Mouse (Mus musculus) ovary, adult 18-20 months (tissue): ENCODE measurements around the gene Lrrc51.

ENCODE experiments used
- DNase-seq: peaks from one replicate; pipeline ENCODE4 v3.0.0; 2022; ENCODE audit warnings: low spot score, mixed read lengths

Gene Lrrc51

GRCm38 (mm10) chr7:101882413-101883154, 51.1 kb downstream of the Lrrc51 start:
- DNase-seq, result no peak

- no peak for DNase-seq
Observed at GRCm38 (mm10) chr7:101880855-101881254, 52.8 kb downstream of the Lrrc51 start.

- DNase-seq, result peak; percentile 61
Observed at GRCm38 (mm10) chr7:101875978-101876377, 57.7 kb downstream of the Lrrc51 start.

GRCm38 (mm10) chr7:101871296-101871695, 62.4 kb downstream of the Lrrc51 start:
- peak; percentile 62 for DNase-seq

- no peak for DNase-seq
Observed at GRCm38 (mm10) chr7:101870629-101871028, 63.1 kb downstream of the Lrrc51 start, which contains the start of gene Folr1. Folr1 (minus strand) TSS chr7:101870788.

- no peak for DNase-seq
Observed at GRCm38 (mm10) chr7:101869163-101869500, 64.6 kb downstream of the Lrrc51 start.

DNA sequence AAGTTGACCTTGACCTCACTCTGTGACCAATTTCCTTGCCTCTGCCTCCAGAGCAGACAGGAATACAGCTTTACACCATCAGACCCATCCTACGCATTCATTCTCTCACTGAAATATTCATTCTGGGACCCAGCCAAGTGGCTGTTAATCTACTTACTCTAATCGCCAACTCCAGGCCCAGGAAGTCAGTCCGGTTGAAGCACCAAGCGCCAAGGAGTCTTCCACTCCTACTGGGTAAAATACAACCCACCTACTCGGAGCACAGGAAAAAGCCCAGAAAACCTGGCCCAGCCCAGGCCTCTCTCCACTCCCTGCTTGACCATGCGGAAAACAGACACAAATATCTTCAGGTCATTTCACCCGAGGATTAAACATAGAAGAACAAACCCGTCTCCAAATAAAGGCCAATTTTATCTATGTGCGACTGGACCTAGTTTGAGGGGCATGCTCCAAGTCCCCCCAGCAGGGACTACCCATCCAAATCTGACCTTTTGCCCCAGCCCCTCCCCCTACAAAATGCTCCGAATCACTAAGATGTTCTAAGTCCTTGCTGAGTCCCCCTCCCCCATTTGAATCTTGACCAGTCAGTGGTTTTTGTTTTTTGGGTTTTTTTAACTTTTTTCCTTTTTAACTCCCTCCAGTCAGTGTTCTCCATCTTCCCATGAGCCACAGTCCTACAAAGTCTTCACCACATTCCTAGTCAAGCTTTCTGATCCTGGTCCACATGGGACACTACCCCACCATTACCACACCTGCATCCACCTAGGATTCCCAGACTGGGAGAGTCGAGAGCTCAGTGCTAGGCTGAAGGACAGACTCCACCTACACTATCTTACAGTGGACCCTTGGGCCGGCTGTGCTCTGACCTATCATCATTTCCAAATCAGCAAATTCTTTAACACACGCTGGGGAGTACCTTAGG, 65.2 kb downstream of the Lrrc51 start:
- peak; percentile 48 for DNase-seq

DNA sequence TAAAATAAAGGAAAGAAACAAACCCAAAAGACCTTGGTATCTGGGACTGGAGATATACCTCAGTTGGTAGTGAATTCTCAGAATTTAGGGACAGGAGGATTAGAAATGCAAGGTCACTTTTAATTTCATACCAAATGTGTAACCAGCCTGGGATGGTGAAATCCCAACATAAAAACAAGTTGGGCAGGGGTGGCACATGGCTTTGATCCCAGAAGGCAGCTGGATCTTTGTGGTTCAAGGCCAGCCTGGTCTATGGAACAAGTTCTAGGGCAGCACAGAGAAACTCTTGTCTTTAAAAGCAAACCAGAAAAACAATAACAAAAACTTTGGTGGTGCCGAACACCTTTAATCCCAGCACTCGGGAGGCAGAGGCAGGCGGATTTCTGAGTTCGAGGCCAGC, 66.2 kb downstream of the Lrrc51 start:
- DNase-seq, result peak; percentile 63

DNA sequence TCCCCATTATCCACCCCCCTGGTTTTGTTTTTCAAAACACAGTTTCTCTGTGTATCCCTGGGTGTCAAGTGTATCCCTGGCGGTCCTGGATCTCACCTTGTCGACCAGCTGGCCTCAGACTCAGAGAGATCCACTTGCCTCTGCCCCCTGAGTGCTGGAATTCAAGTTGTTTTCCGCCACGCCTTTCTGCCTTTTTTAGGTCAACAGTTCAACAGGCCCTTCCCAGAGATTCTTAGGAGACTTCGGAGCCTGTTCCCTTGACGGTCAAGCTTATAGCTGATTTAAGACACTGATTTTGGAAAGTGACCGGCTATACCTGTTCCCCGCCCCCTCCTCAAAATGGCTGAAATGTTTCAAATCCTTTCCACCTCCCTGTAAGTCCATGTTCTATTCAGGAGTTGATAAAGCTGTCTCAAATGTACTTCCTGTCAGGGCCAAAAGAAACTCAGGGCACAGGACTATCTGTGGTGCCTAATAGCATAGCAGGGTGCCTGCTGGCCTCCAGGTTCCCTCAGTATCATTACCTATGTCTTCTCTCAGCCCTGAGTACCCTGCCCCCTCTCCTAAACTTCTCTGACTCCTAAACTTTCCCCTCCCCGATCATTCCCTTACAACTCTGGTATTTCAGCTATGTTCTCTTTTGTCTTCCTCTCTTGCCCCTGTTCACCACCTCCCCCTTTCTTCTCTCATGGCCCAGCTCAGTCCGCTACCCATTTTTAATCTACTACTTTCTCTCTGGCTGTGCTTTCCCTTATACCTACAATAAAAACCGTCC, 67.0 kb downstream of the Lrrc51 start:
- no peak for DNase-seq

DNA sequence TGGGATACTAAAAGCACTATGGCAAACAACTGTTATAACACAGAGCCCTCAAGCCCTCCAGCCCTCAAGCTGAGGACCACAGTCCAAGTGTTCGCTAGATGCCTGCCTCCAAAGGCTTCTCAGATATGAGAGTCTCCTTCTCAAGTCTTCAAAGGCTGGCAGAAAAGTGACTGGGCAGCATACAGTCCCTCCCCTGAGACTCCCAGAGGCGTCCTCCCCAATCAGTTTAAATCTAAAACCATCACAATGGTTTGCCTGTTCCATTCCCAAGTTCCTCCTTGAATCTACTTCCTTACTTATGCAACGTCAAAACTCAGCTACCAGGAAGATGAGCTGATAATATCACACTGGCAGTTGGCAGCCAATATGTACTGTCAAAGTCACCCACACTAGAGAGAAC, 70.3 kb downstream of the Lrrc51 start, which contains the start of gene Anapc15:
TSS of gene Anapc15 (plus strand) at position 301 of the 400 bp plus-strand sequence.
- DNase-seq, result no peak
